Mouse (Mus musculus): ENCODE data around the gene Amt. TPM values are rescaled to one million over a fixed set of nuclear protein-coding genes. Genes with fewer than 3 reads are reported as not detected.
"Not testable (repeated sequence)": the region's sequence is repeated elsewhere in the genome, so short reads cannot be mapped to it uniquely, and the experiment has no call there.

The Amt gene
- 1 to 10 TPM in 1 of 2 experiments, under 1 TPM in 1; 0.82 to 2.4 TPM for total RNA-seq (2021)
- long read RNA-seq, experiment 1, result 0 reads
- long read RNA-seq, experiment 2, result 0 reads

DNA sequence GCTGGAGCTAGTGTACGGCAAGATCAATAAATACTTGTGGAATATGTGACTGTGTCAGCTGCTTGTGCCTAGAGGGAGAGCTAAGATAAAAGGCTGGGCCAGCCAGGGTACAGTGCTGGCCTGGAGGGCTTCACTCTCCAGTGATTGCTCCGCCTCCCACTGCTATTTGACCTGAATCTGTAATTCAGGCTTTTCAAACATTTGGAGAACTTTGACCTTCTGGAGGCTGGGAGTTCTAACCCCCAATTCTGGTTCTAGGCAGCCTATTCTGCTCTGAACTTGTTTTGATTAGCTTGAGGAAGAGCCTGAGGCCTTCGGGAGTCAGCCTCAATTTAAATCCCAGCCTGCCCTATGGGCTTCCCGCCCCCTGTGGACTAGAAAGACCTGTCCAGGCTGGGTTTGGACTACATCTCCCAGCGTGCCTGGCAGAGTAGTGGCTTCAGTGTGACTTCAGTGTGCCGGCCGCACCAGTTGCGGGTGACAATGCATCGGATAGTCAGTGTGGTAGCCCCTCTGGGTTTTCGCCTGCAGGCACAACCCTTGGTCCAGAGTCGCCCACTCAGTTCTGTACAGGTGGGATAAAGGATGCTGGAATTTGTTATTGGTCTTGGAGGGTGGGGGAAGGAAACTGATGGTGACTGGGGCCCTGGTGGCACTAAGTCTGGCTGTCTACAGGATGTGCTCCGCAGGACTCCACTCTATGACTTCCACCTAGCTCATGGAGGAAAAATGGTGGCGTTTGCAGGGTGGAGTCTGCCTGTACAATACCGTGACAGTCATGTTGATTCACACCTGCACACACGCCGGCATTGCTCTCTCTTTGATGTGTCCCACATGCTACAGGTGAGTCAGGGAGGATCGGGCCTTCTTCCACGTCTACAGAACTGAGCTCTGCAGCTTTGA is at the start of gene Amt:
Gene Amt, plus strand, starts transcription at position 401 of the 903 bp plus-strand sequence.
- DNase-seq, result no peak

DNA sequence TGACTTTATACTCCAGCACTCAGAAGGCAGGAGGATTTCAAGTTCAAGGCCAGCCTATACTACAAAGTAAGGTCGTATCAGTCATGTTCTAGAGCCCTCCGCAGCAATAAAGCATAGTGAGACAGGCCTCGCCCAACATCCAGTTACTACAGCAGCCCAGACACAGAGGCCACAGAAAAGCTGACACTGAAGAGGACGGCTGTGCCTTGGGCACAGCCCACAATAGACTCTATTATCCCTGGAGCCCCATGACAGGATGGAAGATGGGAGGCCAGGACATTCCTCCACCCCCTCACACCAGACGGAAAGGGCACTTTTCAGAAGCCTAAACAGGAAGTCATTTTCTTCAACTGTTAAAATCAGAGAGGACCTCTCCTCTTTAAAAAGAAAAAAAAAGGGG is 47.7 kb upstream of the Amt start:
- no peak for DNase-seq

DNA sequence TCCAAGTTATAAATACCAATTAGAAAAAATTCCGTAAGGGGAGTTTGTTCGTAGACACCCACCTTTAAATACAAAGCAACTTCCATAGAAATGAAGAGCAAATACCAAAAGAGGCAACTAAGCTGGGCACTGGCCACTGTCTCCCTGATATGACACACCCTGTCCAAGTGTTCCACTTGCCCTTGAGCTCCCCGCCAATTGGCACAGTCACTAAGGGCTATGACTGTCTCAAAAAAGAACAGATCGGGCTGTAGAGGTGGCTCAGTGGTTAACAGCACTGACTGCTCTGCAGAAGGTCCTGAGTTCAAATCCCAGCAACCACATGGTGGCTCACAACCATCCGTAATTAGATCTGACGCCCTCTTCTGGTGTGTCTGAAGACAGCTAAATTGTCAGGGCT is 44.8 kb upstream of the Amt start:
- peak; percentile 35 for DNase-seq

DNA sequence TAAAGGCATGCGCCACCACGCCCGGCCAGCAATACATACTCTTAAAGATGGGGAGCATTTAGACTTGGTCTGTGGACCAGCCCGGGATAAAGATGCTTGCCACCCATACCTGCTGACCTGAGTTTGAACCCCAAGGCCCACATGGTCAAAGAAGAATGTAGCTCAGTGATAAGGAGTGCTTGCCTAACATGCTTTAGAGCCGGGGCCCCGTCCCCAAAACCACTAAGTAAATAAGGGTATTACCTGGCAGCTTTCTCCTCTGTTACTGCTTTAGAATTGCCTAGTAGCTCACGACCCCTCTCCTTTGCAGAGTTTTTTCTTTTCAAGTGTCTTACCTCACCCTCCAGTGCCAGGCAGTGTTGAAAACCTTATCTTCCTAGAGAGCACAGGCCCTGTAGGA is 43.9 kb upstream of the Amt start:
- DNase-seq, result no peak

DNA sequence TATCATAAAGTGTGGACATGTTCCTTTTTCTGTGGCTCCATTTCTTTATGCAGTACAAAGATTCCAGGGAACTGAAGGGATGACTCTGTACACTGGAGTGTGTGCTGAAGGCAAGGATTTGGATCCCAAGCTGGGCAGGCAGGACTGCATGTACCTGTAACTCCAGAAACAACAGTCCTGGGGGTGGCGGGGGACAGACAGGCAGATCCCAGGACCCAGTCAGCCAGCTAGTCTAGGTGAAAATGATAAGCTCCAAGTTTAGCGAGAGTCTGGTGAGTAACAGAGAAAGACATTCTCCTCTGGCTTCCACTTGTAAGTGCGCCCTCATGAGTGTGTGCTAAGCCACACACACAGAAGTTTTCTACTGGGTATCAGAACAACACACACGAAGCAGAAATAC is 36.1 kb upstream of the Amt start:
- no peak for DNase-seq

DNA sequence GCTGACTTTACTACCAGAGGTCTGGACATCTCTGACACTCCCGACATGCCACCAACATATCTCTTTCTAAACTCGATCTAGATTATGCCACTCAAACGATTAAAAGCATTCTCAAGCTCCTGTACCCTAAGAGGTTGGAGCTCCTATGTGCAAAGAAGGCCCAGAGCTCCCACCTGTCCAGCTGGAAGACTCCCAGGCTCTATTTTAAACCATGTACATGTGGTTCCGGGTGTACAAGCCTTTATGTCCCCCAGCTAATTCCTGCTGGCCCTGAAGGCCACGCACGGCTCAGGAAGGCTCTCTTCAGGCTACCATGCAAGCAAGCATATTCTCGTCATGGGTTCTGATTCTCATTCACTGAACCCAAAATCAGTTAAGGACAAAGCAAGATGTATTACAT is 34.8 kb upstream of the Amt start:
- DNase-seq, result peak; percentile 15

DNA sequence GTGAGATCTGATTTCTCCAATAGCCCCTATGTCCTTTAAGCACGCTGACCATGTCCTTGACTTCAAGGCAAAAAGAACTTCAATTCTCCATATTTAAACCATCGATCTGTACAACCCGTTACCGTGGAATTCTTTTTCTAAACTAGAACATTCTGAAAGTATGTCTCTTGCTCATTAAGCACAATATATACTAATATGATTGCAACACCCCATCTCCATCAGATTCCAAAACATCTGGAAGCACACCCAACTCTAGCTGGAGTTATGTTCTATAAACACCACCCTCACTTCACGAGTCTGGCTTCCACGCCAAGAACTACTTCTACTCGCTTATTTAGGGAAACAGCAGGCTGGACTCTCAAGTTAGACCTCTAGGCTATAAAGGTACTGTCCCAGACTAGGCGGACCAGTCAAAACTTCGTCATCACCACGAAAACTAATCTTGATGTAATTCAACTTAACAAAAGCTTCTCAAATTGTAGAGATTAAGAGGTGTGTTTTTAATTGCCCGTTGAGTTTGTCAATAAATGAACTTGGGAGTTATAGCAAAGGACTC is 34.1 kb upstream of the Amt start:
- DNase-seq, result no peak

DNA sequence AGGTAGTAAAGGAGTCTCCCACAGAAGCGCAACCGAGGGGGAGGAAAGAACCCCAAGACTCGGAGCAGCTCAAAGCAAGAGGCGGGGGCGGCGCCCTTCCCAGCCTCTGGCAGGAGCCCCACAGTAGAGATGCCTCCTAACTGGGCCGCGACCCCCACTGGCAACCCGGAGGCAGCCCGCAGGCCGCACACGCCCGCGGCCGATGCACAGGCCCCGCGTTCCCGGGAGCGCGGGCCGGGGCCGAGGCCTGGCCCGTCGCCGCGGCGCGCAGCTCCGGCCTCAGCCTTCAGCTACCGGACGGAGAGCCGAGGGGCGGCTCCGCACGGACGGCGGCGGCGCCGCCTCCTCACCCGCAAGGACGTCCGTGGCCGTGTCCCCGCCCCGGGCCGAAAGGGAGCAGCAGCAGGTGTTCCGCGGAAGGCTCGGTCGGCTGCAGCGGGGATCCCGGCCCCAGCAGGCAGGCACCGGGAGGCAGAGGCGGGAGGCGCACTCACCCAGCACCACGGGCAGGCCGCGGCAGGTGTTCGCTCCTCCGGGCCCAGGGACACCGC is 33.4 kb upstream of the Amt start:
- no peak for DNase-seq

DNA sequence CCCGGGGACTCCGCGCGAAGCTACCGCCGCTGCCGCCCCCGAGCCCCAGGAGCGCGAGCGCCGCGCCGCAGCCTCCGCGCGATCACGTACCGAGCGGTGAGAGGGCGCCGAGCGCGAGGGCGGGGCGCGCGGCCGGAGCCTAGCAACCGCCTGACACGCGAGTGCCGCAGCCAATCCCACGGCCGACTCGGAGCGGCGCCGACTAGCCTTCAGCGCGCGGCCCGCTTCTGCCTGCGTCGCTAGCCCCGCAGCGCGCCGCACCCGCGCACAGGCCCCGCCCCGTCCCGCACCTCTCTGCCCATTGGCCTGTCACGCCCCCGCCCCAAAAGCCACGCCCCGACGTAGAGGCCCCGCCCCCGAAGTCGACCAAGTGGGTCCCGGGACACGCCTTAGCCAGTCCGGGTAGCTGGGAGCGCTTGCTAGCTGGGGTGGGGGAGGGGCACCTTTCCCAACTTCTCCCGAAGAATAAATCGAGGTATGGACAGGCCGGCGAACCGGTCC is 32.9 kb upstream of the Amt start, which contains the start of gene Dag1:
Gene Dag1, minus strand, starts transcription at position 269 of the 501 bp plus-strand sequence.
- peak; percentile 100 for DNase-seq

DNA sequence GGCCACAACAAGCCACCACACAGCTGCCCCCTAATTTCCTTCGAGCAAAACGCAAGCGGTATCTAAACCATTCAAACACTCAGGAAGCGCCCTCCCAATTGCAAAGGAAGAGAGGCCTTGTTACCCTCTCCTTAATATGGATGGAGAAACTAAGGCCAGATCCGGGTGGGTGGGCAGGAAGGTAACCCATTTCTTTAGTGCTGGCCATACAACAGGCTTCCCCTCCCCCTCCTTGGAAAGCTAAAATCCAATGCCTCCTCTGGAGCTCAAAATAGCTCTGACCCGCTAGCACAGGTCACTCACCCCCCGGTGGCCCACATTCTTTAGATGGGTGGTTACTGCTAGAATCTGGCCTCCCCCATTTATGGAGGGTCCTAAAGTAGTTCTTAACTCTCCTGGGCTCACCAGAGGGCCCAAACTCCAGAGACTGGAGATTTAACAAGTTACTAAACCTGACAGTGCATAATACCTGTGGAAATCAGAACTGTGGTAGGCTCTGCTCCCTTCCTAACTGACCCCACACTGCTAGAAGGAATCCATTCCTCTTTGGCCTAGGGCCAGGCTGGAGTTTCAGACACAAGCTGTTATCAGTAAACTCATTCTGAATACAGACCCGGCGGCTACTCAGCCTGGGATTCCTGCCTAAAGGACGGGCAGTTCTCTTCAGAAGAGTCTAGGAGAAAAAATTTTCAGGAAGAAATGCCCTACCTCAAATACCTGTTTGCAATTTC is 32.3 kb upstream of the Amt start:
- peak; percentile 59 for DNase-seq

DNA sequence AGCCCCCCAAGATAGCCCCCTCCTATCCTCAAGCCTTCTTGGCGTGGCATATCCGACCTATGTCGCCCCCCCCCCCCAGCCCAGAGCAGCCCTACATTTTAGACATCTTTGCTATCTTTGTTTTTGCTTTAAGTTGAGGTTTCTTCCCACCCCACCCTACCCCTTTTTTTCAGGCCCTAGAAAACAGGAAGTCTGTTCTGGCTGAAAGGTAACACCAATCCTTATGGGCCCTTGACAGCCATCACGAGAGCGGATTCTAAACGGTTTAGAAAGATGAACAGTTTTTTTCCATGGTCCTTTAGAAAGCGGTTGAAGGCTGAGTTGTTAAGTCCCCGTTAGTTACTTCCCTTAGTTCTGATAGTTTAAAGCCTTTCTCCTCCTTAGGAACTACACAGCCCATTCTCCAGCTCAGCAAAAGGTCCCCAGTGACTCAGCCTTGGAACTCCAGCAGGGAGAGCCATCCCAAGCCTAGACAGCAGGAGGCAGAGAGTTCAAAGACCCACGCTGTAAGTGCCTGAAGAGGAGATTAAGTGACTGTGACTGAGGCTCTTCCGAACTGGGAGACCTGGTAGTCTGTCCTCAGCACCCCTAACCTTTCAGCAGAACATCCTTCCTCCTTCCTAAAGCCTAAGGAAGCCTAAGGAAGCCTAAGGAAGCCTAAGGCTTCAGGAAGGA is 30.3 kb upstream of the Amt start:
- DNase-seq, result no peak

DNA sequence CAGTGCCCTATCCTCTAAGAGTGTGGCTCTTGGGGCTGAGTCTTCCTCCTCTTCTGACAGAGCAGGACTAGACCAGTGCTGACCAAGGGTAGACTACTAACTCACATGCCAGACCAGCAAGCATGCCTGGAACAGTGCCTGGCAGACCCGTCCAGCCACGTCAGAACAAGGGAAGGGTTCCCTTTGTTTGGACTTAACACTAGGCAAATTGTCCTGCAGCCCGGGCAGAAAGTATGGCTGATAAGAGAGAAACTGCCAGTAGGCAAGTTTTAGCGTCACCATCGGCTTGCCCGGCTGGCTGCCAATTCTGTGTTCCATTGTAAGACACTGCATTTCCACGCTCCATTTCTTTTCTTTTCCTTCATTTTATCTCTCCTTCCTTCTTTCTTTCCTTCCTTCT is 29.0 kb upstream of the Amt start:
- peak; percentile 37 for DNase-seq

DNA sequence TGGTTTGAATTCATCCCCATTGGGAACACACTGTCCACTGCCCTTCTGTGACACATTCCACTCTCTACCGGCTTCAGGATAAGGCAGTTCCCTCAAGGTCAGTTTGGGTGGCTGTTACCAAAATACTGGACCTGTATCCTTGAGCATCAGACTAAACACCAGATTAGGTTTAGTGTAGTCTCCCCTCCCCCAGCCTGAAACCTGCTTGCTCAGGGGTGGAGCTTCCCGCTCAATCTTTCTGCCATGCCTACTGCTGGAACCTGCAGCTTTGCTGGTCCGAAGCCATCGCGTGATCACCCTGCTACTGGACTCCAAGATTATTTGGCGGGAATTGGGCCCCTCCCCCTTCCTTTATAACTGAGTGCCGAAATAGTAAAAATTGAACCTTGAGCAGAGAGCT is 28.0 kb upstream of the Amt start:
- DNase-seq, result not testable (repeated sequence)

DNA sequence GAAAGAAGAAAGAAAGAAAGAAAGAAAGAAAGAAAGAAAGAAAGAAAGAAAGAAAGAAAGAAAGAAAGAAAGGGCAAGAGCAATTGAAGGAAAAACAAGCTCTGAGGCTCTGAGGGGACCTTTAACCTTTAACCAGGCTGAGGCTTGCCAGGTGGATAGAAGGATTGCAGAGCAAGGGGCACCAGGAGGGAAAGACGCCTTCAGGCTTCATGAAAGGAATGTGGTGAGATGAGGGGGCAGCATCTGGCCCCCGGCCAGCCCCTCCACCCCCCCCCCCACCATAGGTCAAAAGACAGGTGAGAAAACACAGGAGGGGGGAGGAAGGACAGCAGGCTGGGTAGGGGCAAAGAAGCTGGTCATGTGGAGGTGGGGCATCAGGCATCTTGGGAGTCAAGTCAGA is 24.7 kb upstream of the Amt start:
- no peak for DNase-seq

DNA sequence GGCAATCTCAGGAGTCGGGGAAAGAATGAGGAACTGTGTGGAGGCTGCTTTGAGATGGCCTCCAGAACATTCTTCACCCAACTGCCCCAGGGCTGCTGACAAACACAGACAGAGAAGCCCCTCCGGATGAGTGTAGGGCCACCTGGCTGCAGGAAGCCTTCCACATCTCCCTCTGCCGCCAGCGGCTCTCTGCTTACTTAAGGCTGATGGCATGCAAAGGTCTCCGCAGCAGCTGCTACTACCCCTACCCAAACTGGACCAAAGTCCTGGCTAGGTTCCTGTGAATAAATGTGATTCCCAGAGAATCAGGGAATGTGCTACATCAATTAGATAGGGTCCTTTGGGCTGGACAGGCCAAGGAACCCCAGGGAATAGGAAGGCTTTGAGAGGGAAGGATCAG is 24.0 kb upstream of the Amt start:
- no peak for DNase-seq

DNA sequence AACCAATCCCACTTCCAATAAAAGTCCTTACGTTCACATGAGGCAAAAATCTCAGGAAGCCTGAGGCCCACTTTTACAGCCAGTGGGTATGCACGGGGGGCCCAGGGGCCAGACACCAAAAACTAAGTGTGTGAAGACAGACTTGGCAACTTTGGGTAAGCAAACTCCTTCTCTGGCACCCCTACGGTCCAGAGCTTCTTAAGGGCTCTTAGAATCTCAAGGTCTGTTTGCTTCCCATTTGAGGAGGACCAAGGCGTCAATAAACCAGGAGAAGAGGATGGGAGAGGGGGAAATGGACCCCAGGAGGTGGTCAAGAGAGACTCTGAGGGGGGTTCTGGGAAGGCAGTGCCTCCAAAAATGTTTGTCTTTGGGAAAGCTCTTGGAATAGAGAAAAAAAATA is 23.2 kb upstream of the Amt start:
- no peak for DNase-seq

DNA sequence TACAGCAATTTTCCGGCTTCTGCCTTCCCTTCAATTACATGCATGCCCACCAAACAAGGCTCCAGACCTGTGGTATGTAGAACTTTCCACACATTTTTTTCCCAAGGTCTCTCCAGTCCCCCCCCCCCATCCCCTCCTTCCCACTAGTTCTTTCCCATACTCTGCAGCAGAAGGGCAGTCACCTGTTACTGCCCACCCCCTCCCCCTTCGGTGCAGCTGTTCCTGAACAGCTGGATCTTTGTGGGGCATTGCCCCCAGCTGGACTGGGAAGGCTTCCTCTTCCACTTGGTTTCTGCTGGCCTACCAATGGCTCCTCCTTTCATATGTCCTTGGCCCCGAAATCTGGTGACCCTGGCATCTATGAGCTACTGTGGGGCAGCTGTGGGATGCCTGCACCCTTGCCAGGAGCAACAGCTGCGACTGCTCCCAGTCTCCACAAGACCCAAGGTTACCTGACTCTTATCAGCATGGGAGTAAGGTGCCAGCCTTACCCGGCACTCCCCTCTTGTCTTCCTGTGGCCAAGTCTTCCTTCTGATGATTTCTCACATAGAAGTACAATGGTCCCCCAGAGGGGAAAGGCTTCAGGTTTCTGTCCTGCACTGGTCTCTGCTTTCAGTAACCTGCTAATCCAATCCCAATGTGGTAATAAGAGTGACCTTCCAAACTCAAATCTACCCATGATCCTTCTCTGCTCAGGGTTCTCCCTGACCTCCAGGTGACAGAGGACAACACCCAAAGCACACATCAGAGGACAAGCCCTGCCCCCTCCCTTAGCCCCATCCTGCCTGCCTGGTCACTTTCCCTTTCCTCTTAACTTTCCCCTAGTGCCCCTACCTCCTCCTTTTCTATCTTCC is 21.9 kb upstream of the Amt start:
- DNase-seq, result peak; percentile 39

DNA sequence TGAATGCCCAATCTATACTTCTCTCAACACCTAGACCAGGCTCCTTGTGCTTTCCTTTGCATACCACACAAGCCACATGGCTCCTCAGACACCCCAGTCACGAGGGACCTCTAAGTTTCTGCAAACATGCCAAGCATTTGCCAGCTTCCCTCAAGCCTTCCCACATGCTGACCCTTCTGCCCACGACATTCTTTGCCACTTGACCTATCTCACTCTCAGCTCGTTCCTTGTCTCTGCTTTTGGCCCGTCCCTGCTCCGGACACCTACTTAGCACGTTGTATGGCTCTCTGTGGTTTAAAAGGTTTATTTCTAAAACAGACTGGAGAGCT is 21.4 kb upstream of the Amt start:
- no peak for DNase-seq

DNA sequence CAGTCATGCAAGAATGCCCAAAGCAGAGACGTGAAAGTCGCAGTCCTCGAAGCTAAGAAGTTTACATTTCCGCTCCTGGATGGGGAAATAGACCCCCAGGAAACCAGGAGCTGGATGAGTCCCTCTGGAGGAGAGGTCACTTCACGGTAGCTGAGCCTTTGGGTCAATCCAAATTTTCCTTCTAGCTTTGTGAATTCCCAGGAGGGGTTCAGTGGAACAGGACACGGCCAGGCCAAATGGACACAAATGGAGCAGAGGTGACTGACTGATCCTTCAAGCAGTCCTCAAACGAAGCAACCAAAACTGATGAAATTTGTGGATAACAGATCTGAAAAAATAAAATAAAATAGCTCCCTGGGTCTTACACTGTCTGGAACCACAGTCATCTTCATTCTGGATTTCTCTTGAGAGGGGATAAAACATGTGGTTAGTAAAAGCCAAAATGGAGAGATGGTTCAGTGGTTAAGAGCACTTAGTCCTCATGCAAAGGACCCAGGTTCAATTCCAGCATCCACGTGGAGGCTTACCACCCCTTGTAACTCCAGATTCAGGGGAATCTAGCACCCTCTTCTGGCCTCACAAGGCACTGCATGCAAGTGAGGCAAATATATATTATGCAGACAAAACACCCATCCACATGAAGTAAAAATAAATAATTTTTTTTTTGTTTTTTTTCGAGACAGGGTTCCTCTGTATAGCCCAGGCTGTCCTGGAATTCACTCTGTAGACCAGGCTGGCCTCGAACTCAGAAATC is 17.8 kb upstream of the Amt start:
- DNase-seq, result peak; percentile 36

DNA sequence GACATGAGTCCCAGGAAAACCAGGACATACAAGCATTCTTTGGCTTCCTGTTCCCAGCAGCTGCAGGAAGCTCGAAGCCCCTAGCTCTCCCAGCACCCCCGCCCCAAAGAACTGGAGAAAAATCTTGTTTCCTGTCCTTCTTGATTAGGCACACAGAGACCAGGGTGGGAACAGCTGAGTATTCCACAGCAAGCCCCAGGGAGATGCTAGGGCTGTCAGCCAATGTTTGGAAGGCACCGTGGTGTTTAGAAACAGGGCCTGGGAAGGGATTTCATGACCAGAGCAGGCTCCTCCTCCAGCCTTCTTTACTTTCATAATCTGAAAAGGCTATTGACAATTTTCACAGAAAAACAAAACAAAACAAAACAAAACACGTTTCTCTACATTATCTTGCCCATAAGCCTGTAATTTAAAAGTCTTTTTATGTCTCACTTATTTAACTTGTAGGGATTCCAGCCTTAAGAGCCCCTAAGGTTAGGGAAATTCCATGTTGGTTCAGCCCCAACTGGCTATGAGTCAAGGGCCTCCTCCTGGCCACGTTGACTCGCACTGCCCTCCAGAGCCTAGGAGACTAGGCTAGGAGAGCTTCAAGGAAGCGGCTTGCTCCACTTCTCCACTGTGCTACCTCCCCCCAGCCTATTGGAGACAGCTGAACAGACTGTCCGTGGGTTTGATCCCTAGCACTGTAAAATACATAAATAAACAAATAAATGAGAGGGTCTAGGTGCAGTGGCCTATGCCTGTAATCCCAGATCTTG is 16.4 kb upstream of the Amt start:
- DNase-seq, result peak; percentile 86

Measured in gastrocnemius, postnatal 10 days (tissue).